In genomic region chr17:34998526-34999430, GRCm38 (mm10) we compare ENCODE assay signal across 9 mouse cellular contexts. TPM values are rescaled to one million over a fixed set of nuclear protein-coding genes. Genes with fewer than 3 reads are reported as not detected.
DNase-seq lines count a peak whose midpoint lies in the region; ATAC-seq and TF ChIP-seq lines count a peak whose summit lies in the region.
"Had no signal": no experiment of that assay in that cellular context is flagged by ENCODE, and none has a peak within 500 bp of the region (broad histone marks: within the 10 kb centered on the region; RNA-seq: fewer than 3 reads in every experiment).

No protein-coding gene starts in this region.

- H3K27me3 ChIP-seq in lung, embryonic 14.5 days (ENCODE audit: insufficient read depth, low read length) = no peaks in the 10 kb centered on the region
- H3K27me3 ChIP-seq in forebrain, embryonic 16.5 days (replicated peaks; ENCODE audit: control insufficient read depth, insufficient read depth, low read length) = no peaks in the 10 kb centered on the region
- H3K27me3 ChIP-seq in myocyte (ENCODE audit: control insufficient read depth, insufficient read depth, insufficient read length) = no peaks in the 10 kb centered on the region

- H3K4me2 ChIP-seq in lung, embryonic 14.5 days = peak overlapping the region; percentile 96
- peak overlapping the region; percentile 47 for H3K4me2 ChIP-seq in forebrain, embryonic 16.5 days (ENCODE audit: low read length)
- H3K4me2 ChIP-seq in myocyte (ENCODE audit: low read depth) = peak overlapping the region; percentile 79

- WGBS in lung, embryonic 14.5 days = 91% methylated on average over 15 of the region's 15 CpGs
- 93% methylated on average over 15 of the region's 15 CpGs for WGBS in forebrain, embryonic 16.5 days

- peak overlapping the region; percentile 92 for H3K4me3 ChIP-seq in lung, embryonic 14.5 days (ENCODE audit: low read depth, low read length)
- H3K4me3 ChIP-seq in forebrain, embryonic 16.5 days (replicated peaks; ENCODE audit: low read length) = no peak overlapping the region
- peak overlapping the region; percentile 98 for H3K4me3 ChIP-seq in myocyte

- peaks cover 33% of the 10 kb centered on the region for H3K36me3 ChIP-seq in lung, embryonic 14.5 days (ENCODE audit: insufficient read depth)
- no peaks in the 10 kb centered on the region for H3K36me3 ChIP-seq in forebrain, embryonic 16.5 days (ENCODE audit: control insufficient read depth, insufficient read depth)
- H3K36me3 ChIP-seq in myocyte (ENCODE audit: control insufficient read depth, insufficient read depth) = peaks cover 11% of the 10 kb centered on the region

- H3K9me3 ChIP-seq in lung, embryonic 14.5 days (ENCODE audit: low read depth, low read length) = no peaks in the 10 kb centered on the region
- H3K9me3 ChIP-seq in forebrain, embryonic 16.5 days (ENCODE audit: control insufficient read depth, low read length) = no peaks in the 10 kb centered on the region

- no peak for TF ChIP-seq CTCF in lung, embryonic 14.5 days (IDR thresholded peaks at IDR 0.05; ENCODE audit: low read depth)

- peaks cover 23% of the 10 kb centered on the region for H3K4me1 ChIP-seq in lung, embryonic 14.5 days (ENCODE audit: insufficient read depth)
- peaks cover 27% of the 10 kb centered on the region for H3K4me1 ChIP-seq in forebrain, embryonic 16.5 days (replicated peaks; ENCODE audit: control insufficient read depth, insufficient read depth, low read length)

- H3K9ac ChIP-seq in lung, embryonic 14.5 days = peak overlapping the region; percentile 80
- H3K9ac ChIP-seq in forebrain, embryonic 16.5 days (replicated peaks; ENCODE audit: low read depth, low read length) = no peak overlapping the region

- H3K79me2 ChIP-seq in myocyte (ENCODE audit: control insufficient read depth, insufficient read depth) = peaks cover 54% of the 10 kb centered on the region

- peak; percentile 18 for DNase-seq in cerebellum, adult 9-10 months
- no peak for DNase-seq in cerebellum, adult 18-20 months
- no peak for DNase-seq in lung, embryonic 14.5 days
- no peak for DNase-seq in lung, postnatal 25 days (ENCODE audit: low spot score)
- no peak for DNase-seq in ovary, postnatal 36 days (ENCODE audit: low spot score)
- no peak for DNase-seq in c-Kit-positive CD71-positive TER-119-positive erythroid progenitor cells, embryonic 14.5 days (ENCODE audit: low spot score)
- DNase-seq: thymus, postnatal 36 days had no signal

- H3ac ChIP-seq in myocyte (ENCODE audit: control insufficient read depth, insufficient read length) = no peak overlapping the region

- no peak overlapping the region for H3K27ac ChIP-seq in lung, embryonic 14.5 days (ENCODE audit: low read depth)
- H3K27ac ChIP-seq in forebrain, embryonic 16.5 days (ENCODE audit: low read length) = no peak overlapping the region

- no peak for TF ChIP-seq POLR2A in myocyte (IDR thresholded peaks at IDR 0.05; ENCODE audit: insufficient read length, low read depth)

- ATAC-seq in lung, embryonic 14.5 days (ENCODE audit: insufficient read depth) = no peak
- no peak for ATAC-seq in forebrain, embryonic 16.5 days

TF ChIP-seq in myocyte, 11 proteins besides CTCF, POLR2A, EP300 and RAD21:
- no peak for TF ChIP-seq SRF (IDR thresholded peaks at IDR 0.05; ENCODE audit: control insufficient read depth, insufficient read length, low read depth)
- TF ChIP-seq MYOG (IDR thresholded peaks at IDR 0.05; ENCODE audit: control insufficient read depth in 1 of 3, insufficient read depth in 1 of 3, insufficient read length in 2 of 3, low read depth in 2 of 3) = no peak
- TF ChIP-seq TCF3 (IDR thresholded peaks at IDR 0.05; ENCODE audit: insufficient read length, low read depth) = no peak
- TF ChIP-seq REST (IDR thresholded peaks at IDR 0.05; ENCODE audit: insufficient read depth, insufficient read length) = no peak
- no peak for TF ChIP-seq MAX (IDR thresholded peaks at IDR 0.05; ENCODE audit: low read depth)
- no peak for TF ChIP-seq CEBPB (IDR thresholded peaks at IDR 0.05; ENCODE audit: insufficient read depth, poor library complexity, severe bottlenecking)
- TF ChIP-seq POLR2AphosphoS2 (IDR thresholded peaks at IDR 0.05; ENCODE audit: insufficient read length, low read depth) = no peak

RNA-seq across cellular contexts. Expression of gene Vars, which starts 2.0 kb away (rescaled TPM):
- polyA plus RNA-seq in lung, embryonic 14.5 days (2014; fragmentation: Nextera tagmentation; extraction: Ambion mirVana) = 135 and 161 TPM in 2 replicates
- 81.7 and 85.2 TPM in 2 replicates for polyA plus RNA-seq in forebrain, embryonic 16.5 days (2015; fragmentation: Nextera tagmentation; extraction: Ambion mirVana)
- 208 TPM for polyA plus RNA-seq in myocyte (2012; fragmentation: generic; extraction: Trizol)

RNA-seq across cellular contexts. Expression of gene Lsm2, which starts 17.1 kb away (rescaled TPM):
- polyA plus RNA-seq in lung, embryonic 14.5 days (2014; fragmentation: Nextera tagmentation; extraction: Ambion mirVana) = 241 and 265 TPM in 2 replicates
- polyA plus RNA-seq in forebrain, embryonic 16.5 days (2015; fragmentation: Nextera tagmentation; extraction: Ambion mirVana) = 119 and 121 TPM in 2 replicates
- polyA plus RNA-seq in myocyte (2012; fragmentation: generic; extraction: Trizol) = 52.3 TPM

RNA-seq across cellular contexts. Expression of gene Vwa7, which starts 17.6 kb away (rescaled TPM):
- 0.11 and 0.47 TPM in 2 replicates for polyA plus RNA-seq in lung, embryonic 14.5 days (2014; fragmentation: Nextera tagmentation; extraction: Ambion mirVana)
- polyA plus RNA-seq in forebrain, embryonic 16.5 days (2015; fragmentation: Nextera tagmentation; extraction: Ambion mirVana) = 0.12 and 0.14 TPM in 2 replicates
- 0.05 TPM for polyA plus RNA-seq in myocyte (2012; fragmentation: generic; extraction: Trizol)

RNA-seq across cellular contexts. Expression of gene Hspa1l, which starts 26.3 kb away (rescaled TPM):
- polyA plus RNA-seq in lung, embryonic 14.5 days (2014; fragmentation: Nextera tagmentation; extraction: Ambion mirVana) = 0.83 and 1.1 TPM in 2 replicates
- polyA plus RNA-seq in forebrain, embryonic 16.5 days (2015; fragmentation: Nextera tagmentation; extraction: Ambion mirVana) = 1.5 and 1.7 TPM in 2 replicates
- 1.3 TPM for polyA plus RNA-seq in myocyte (2012; fragmentation: generic; extraction: Trizol)

RNA-seq across cellular contexts. Expression of gene Hspa1a, which starts 26.8 kb away (rescaled TPM):
- polyA plus RNA-seq in lung, embryonic 14.5 days (2014; fragmentation: Nextera tagmentation; extraction: Ambion mirVana) = 2.0 and 2.1 TPM in 2 replicates
- 3.3 and 5.2 TPM in 2 replicates for polyA plus RNA-seq in forebrain, embryonic 16.5 days (2015; fragmentation: Nextera tagmentation; extraction: Ambion mirVana)
- polyA plus RNA-seq in myocyte (2012; fragmentation: generic; extraction: Trizol) = 1.8 TPM
